Mouse (Mus musculus) megakaryocyte-erythroid progenitor cell, adult 5-6 weeks (primary cell): Measurements from ENCODE around the gene P3h4. TPM values are rescaled to one million over a fixed set of nuclear protein-coding genes. Genes with fewer than 3 reads are reported as not detected.

Experiments
- ATAC-seq: replicated peaks from 2 replicates; pipeline ENCODE4 v1.8.0; 2016; ENCODE audit warnings: mild to moderate bottlenecking, inconsistent platforms; ENCODE audit not compliant: severe bottlenecking, poor library complexity, low FRiP score, low TSS enrichment
- total RNA-seq, 2 experiments: library from RNA; stranded (forward) in 1 of 2; stranded (reverse) in 1 of 2; fragments of 200-1000, 215-1000 nt in 1 of 2; fragments of >200 nt in 1 of 2; fragmentation: Nextera tagmentation in 1 of 2; gene quantifications; 2 replicates each; pipeline ENCODE4 v1.2.3; 2014 to 2017

P3h4 gene
- total RNA-seq (2014; fragmentation: Nextera tagmentation) (1.0 TPM in 1 of 2 replicates, not detected in the other), total RNA-seq (2017) (0.08 and 0.33 TPM in 2 replicates)

GRCm38 (mm10) chr11:100414021-100414913, at the start of gene P3h4:
P3h4 (minus strand) TSS chr11:100414836.
- ATAC-seq, result peak; percentile 41

GRCm38 (mm10) chr11:100462699-100463098, 48.1 kb upstream of the P3h4 start:
- ATAC-seq, result no peak

GRCm38 (mm10) chr11:100457711-100458110, 43.1 kb upstream of the P3h4 start:
- no peak for ATAC-seq

GRCm38 (mm10) chr11:100457247-100457646, 42.6 kb upstream of the P3h4 start:
- no peak for ATAC-seq

GRCm38 (mm10) chr11:100442625-100443024, 28.0 kb upstream of the P3h4 start:
- no peak for ATAC-seq

GRCm38 (mm10) chr11:100441797-100442196, 27.2 kb upstream of the P3h4 start, which contains the start of the genes Nt5c3b and Klhl10:
Nt5c3b (minus strand) TSS chr11:100441808.
Klhl10 (plus strand) TSS chr11:100441917.
- ATAC-seq, result no peak

GRCm38 (mm10) chr11:100440691-100441522, 26.3 kb upstream of the P3h4 start:
- peak; percentile 94 for ATAC-seq

- no peak for ATAC-seq
These were observed 23.3 kb upstream of the P3h4 start for GRCm38 (mm10) chr11:100437901-100438300.

DNA sequence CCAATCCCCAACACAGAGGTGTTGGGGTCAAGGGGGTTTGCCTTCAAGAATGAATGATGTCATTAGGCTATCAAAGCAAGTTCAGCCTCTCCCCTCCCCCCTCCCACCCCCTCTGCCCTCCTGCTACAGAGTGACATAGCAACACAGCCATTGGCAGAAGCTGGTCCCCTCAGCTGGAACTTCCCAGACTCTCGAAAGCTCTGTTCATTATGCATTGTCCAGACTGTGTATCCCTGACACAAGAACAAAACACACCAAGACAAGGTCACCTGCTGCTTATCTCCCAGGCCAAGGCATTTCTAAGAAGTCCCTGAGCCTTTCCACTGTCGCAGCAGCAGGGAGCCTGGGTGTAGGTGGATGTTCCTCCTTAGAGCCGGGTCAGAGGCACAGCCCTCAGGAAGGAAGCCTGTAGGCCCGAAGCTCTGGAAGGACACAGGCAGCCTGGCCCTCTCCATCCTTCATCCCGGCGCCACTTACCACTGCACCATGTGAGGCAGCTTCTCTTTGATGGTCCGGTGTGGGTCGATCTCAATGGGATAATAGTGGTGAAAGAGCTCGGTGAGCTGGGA, 21.1 kb upstream of the P3h4 start:
- ATAC-seq, result no peak

DNA sequence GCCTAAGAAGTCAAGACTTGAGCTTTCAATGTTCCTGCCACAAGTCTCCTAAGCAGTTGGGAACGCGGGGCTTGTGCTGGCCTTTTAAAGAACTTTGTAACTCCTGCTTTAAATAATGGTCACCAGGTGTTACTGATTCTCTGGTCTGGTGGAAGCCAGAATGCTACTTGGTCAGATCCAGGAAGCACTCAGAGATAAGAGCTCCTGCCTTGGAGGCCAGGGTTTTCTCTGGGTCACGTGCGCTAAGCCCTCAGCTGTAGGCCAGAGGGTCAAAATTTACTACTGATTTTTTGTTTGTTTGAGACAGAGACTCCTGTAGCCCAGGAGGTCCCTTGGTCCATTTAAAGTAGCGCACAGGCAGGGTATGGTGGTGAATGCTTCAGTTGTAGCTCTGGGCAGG, 17.4 kb upstream of the P3h4 start:
- no peak for ATAC-seq

GRCm38 (mm10) chr11:100430052-100430451, 15.4 kb upstream of the P3h4 start:
- ATAC-seq, result no peak

GRCm38 (mm10) chr11:100428612-100429199, 14.1 kb upstream of the P3h4 start:
- no peak for ATAC-seq

DNA sequence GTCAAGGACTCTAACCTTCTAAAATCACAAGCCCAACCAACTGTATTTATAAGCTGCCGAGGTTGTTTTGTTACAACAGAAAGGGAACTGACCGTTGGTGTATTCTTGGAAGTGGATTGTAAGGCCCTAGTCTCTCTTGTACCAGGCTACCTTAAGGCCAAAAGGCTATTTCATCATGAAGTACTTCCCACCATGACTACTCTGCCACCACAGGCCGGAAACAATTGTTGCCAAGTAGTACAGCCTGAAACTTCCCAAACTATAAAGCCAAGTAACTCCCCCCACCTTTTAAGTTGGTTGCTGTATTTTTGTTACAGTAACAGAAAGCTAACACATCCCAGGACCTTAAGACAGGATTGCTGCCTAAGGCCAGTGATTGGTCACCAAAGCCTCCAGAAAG, 12.2 kb upstream of the P3h4 start:
- ATAC-seq, result no peak

DNA sequence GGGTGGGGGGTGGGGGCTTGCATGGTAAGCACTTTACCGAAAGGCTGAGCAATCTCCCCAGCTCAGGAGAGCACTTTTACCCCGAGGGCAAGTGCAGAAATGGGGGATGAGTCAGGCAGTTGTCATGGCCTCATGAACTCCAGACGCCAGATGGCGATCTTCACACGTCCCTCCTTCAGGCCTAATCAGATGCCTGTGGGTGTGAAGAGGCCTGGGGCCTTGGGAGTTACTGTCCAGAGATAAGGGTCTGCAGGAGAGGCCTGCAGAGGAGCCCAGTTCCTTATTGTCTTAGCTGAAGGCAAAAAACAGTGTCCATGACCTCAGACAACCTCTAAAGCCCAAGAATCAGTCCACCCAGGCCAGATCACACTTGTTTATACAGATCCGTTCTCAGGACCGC, 11.2 kb upstream of the P3h4 start:
- peak; percentile 87 for ATAC-seq

- ATAC-seq, result no peak
These were observed 9.2 kb upstream of the P3h4 start for GRCm38 (mm10) chr11:100423836-100424235.

DNA sequence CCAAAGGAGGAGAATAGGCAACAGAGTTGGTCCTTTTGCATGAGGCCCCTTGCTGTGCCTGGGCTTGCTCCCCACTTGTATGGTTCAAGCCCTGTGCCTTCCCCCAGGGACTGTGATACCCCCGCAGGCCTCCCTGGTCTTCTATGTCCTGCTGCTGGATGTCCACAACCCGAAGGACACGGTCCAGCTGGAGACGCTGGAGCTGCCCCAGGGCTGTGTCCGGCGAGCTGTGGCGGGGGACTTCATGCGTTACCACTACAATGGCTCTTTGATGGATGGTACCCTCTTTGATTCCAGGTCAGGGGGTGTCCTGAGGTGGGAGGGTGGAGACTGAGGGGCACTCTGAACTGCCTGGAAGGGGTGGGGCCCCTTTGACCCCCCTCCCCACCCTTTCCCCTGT, 6.9 kb upstream of the P3h4 start:
- no peak for ATAC-seq

DNA sequence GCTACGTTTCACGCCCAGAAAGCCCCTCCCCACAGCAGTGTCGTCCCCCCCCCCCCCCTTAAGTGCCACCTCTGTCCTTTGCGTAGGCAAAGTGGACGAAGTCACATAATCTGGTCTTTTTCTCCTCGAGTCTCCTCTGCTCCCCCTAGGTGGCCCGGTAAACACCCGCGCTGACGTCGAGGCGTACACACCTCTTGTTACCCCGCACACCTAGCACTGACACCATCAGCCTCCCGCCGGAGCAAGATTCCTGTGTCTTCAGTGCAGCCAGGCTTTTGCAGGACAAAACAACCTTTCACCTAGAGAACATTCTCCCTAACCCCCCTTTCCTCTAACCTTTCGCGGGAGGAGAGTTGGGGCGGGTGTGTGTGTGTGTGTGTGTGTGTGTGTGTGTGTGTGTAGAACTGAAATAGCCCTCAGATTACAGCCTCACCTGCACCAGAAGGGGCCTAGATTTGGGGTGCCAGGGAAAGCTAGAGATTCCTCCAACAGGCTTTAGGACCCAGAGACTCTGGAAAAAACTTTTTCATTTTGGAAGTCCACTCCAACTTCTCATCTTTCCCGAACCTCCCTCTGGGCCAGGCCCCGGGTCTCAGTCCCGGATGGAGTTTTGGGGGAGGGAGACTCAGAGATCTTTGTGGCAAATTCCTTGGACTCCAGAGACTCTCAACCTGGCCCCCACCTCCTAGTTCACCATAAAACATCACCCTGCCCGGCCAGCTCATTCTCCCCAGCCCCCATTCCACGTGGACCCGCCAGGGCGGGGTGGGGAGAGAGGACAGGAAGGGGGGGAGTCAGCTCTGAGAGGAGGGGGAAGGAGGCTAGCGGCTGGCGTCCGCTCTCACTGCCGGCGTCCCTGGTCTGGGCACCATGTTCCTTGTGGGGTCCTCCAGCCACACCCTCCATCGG, 532 bp upstream of the P3h4 start, which contains the start of gene Fkbp10:
Gene Fkbp10, plus strand, starts transcription at position 784 of the 909 bp plus-strand sequence.
- ATAC-seq, result no peak

DNA sequence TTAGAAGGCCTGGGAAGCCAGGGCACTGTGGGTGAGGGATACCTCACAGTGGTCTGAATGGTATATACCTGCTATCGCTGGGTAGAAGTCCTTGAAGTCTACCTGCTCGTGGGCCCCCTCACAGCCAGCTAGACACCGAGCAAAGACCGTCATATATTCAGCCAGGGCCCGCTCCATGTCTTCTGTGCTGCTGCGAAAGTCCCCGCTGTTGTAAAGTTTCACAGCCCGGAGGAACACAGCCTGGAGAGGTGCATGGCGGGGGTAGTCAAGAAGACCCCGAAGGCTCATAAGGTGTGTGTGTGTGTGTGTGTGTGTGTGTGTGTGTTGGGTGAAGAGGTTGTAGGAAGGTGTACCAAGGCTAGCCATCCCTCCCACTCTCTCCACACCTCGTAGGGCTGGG, 1.1 kb downstream of the P3h4 start:
- ATAC-seq, result no peak
